Mouse (Mus musculus) T-helper 17 cell (primary cell): Measurements from ENCODE around the gene Lao1.

Source experiments
- in situ Hi-C, 2 experiments: fragments of 300-600 bp; cut with MboI, MseI; formaldehyde crosslinking; loops; 1 replicate in 1 of 2; 2 replicates in 1 of 2; pipeline ENCODE4 v1.15.1; 2025; ENCODE audit warnings: high pct_unique_total_duplicates in 2 of 2

The Lao1 gene

GRCm38 (mm10) chr4:119014997-119015396, 53.6 kb downstream of the Lao1 start:
- in situ Hi-C loops = no loop called here

GRCm38 (mm10) chr4:119015557-119015956, 54.2 kb downstream of the Lao1 start:
- in situ Hi-C loops = no loop called here

DNA sequence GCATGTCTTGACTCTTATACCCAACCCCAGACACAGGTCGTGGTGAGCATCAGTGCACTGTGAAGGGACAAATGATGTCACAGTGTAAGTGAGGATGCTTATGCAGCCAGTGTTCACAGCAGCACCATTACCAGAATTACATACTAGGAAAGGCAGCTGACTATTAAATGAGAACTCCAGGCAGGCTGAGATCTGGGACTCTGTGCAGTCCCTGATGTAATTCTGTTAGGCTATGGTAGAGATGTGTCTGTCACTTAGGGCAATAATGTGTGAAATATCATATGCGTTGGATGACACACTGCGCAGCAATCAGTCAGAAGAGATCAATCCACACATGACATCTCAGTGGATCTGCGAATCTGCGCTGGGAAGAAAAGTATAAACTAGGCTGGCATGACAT, 55.7 kb downstream of the Lao1 start:
- in situ Hi-C loops = no loop called here
